Mouse (Mus musculus): Measurements from ENCODE around the gene Ppm1l. TPM values are rescaled to one million over a fixed set of nuclear protein-coding genes. Genes with fewer than 3 reads are reported as not detected.

Ppm1l gene
- polyA plus RNA-seq, 1 experiment, result 6.8 TPM

DNA sequence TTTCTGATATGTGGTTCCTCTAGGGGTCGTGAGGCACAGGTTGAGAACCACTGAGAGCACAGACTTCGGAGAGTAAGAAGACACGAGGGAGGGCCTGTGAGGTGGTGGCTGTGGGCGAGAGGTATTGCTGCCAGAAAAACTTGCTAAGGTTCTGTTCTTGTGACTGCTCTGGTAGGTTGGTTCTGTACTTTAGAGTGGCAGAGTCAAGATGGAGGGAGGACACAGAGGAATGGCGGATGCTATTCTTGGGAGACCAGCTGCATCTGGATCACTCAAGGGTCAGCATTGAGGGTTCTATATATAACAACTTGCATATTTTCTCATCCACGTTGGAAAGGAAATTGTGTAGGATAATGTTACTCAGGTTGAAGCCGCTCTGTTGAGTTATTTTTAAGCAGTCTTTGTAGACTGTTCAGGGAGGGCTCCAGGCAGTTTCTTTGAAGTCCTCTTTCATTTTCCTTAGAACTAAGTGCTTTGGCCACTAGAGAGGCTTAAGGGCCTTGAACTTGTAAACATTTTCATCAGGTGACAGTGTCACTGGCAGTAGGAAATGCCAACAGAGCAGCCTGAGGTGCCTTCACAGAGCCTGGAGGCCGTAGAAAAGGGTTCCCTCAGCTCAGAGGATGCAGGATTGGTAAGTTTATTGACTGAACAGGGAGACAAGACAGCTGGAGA lies 25.7 kb downstream of the Ppm1l start:
- H3K79me2 ChIP-seq (ENCODE audit: control insufficient read depth, insufficient read depth), result no peaks in the 10 kb centered on the region
- no peak for TF ChIP-seq E2F4 (IDR thresholded peaks at IDR 0.05; ENCODE audit: insufficient read depth)
- TF ChIP-seq MYOD1 (IDR thresholded peaks at IDR 0.05; ENCODE audit: control insufficient read depth in 1 of 3, insufficient read length in 2 of 3, low read depth in 2 of 3), result peak in 1 of 3 experiments; percentile 54
- H3K4me2 ChIP-seq (ENCODE audit: low read depth), result peak overlapping the region; percentile 53
- no peak overlapping the region for H3K4me3 ChIP-seq
- no peaks in the 10 kb centered on the region for H3K36me3 ChIP-seq (ENCODE audit: control insufficient read depth, insufficient read depth)
- no peaks in the 10 kb centered on the region for H3K27me3 ChIP-seq (ENCODE audit: control insufficient read depth, insufficient read depth, insufficient read length)
- H3ac ChIP-seq (ENCODE audit: control insufficient read depth, insufficient read length), result no peak overlapping the region

DNA sequence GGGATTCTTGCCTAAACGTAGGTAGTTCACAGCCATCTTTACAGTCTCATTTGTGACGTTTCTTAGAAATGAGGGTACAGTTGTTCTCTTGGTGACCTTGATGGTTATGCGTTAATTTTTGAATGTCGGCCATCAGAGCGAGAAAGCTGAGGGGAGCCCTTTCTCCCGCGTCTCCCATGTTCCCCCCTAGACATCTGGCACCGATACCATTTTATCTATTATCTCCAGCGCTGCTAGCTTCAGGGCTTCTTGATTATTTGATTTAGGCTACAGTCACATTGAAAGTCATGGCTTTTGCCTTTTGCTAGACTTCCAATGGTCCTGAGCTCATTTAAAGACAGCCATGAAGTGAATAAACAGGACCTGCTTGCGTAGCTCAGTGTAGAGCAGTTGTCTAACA lies 26.5 kb downstream of the Ppm1l start:
- Histone ChIP-seq H3ac (ENCODE audit: control insufficient read depth, insufficient read length) (no peak overlapping the region), H3K4me3 (no peak overlapping the region), H3K4me2 (ENCODE audit: low read depth) (peak overlapping the region; percentile 53), H3K79me2 (ENCODE audit: control insufficient read depth, insufficient read depth) (no peaks in the 10 kb centered on the region), H3K36me3 (ENCODE audit: control insufficient read depth, insufficient read depth) (no peaks in the 10 kb centered on the region), H3K27me3 (ENCODE audit: control insufficient read depth, insufficient read depth, insufficient read length) (no peaks in the 10 kb centered on the region)
- TF ChIP-seq TCF3 (IDR thresholded peaks at IDR 0.05; ENCODE audit: insufficient read length, low read depth), result no peak

DNA sequence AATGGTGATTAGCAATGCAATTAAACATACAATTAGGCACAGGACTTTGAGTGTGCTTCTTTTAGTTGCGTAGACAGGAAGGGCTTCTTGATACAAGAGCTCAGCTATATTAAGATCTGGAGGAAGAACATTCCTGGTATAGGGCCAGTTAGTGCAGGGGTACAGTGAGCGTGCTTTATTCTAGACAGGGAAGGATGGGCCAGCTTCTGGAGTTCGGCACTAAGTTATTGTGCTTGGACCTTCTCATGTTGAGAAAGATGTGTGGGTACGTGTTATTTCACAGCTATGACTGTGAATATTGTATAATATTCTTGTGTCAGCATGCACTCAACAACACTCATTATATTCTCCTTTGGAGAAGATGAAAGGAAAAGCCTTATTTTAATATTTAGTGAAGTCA lies 29.9 kb downstream of the Ppm1l start:
- no peak overlapping the region for H3K4me3 ChIP-seq
- no peak overlapping the region for H3ac ChIP-seq (ENCODE audit: control insufficient read depth, insufficient read length)
- no peaks in the 10 kb centered on the region for H3K27me3 ChIP-seq (ENCODE audit: control insufficient read depth, insufficient read depth, insufficient read length)
- no peak overlapping the region for H3K4me2 ChIP-seq (ENCODE audit: low read depth)
- TF ChIP-seq MAX (IDR thresholded peaks at IDR 0.05; ENCODE audit: low read depth) (no peak), POLR2A (IDR thresholded peaks at IDR 0.05; ENCODE audit: insufficient read length, low read depth) (no peak), REST (IDR thresholded peaks at IDR 0.05; ENCODE audit: insufficient read depth, insufficient read length) (no peak), E2F4 (IDR thresholded peaks at IDR 0.05; ENCODE audit: insufficient read depth) (no peak), TCF12 (IDR thresholded peaks at IDR 0.05; ENCODE audit: insufficient read depth, poor library complexity, severe bottlenecking) (no peak), SRF (IDR thresholded peaks at IDR 0.05; ENCODE audit: control insufficient read depth, insufficient read length, low read depth) (no peak), POLR2AphosphoS2 (IDR thresholded peaks at IDR 0.05; ENCODE audit: insufficient read length, low read depth) (no peak), MYOD1 (IDR thresholded peaks at IDR 0.05; ENCODE audit: control insufficient read depth in 1 of 3, insufficient read length in 2 of 3, low read depth in 2 of 3) (no peak), USF1 (IDR thresholded peaks at IDR 0.05; ENCODE audit: low read depth) (no peak), TCF3 (IDR thresholded peaks at IDR 0.05; ENCODE audit: insufficient read length, low read depth) (no peak), MYOG (IDR thresholded peaks at IDR 0.05; ENCODE audit: control insufficient read depth in 1 of 3, insufficient read depth in 1 of 3, insufficient read length in 2 of 3, low read depth in 2 of 3) (no peak), CEBPB (IDR thresholded peaks at IDR 0.05; ENCODE audit: insufficient read depth, poor library complexity, severe bottlenecking) (no peak)
- H3K79me2 ChIP-seq (ENCODE audit: control insufficient read depth, insufficient read depth), result no peaks in the 10 kb centered on the region
- H3K36me3 ChIP-seq (ENCODE audit: control insufficient read depth, insufficient read depth), result no peaks in the 10 kb centered on the region

DNA sequence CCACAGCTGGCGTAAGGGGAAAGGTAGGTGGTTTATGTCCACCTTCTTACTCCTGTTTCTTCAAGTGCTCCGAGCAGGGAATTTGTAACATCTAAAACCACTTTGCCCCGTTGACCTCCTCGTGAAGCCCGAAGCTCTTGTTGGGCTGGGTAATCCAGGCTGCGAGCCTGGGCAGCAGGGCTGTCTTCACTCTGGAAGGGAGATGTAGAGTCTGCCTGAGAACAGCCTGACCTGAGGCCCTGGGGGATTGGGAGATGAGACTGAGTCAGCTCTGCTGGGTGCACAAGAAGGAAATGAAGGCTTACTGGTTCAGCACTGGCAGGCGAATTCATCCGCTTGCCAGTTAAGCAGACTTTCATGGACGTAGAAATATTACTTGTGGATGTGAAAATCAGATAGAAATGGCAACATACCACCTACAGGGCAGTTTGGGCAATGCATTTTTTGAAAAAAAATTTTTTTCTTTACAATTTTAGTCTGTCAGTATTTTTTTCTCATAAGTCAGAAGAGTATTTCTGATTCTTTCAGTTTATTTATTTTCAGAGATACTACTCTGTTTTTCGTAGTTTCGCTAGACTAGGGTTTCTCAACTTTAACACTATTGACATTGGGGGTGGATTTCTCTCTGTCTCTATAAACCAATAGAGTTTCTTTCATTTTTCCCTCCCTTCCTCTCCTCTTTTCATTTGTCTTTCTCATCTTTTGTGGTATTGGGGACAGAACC lies 31.7 kb downstream of the Ppm1l start:
- Histone ChIP-seq H3K79me2 (ENCODE audit: control insufficient read depth, insufficient read depth) (no peaks in the 10 kb centered on the region), H3K36me3 (ENCODE audit: control insufficient read depth, insufficient read depth) (no peaks in the 10 kb centered on the region), H3K27me3 (ENCODE audit: control insufficient read depth, insufficient read depth, insufficient read length) (no peaks in the 10 kb centered on the region), H3K4me3 (no peak overlapping the region), H3ac (ENCODE audit: control insufficient read depth, insufficient read length) (no peak overlapping the region), H3K4me2 (ENCODE audit: low read depth) (no peak overlapping the region)
- TF ChIP-seq MYOG (IDR thresholded peaks at IDR 0.05; ENCODE audit: control insufficient read depth in 1 of 3, insufficient read depth in 1 of 3, insufficient read length in 2 of 3, low read depth in 2 of 3) (no peak), CEBPB (IDR thresholded peaks at IDR 0.05; ENCODE audit: insufficient read depth, poor library complexity, severe bottlenecking) (no peak), USF1 (IDR thresholded peaks at IDR 0.05; ENCODE audit: low read depth) (no peak), MYOD1 (IDR thresholded peaks at IDR 0.05; ENCODE audit: control insufficient read depth in 1 of 3, insufficient read length in 2 of 3, low read depth in 2 of 3) (no peak), E2F4 (IDR thresholded peaks at IDR 0.05; ENCODE audit: insufficient read depth) (no peak), REST (IDR thresholded peaks at IDR 0.05; ENCODE audit: insufficient read depth, insufficient read length) (no peak), TCF12 (IDR thresholded peaks at IDR 0.05; ENCODE audit: insufficient read depth, poor library complexity, severe bottlenecking) (no peak), TCF3 (IDR thresholded peaks at IDR 0.05; ENCODE audit: insufficient read length, low read depth) (no peak)

DNA sequence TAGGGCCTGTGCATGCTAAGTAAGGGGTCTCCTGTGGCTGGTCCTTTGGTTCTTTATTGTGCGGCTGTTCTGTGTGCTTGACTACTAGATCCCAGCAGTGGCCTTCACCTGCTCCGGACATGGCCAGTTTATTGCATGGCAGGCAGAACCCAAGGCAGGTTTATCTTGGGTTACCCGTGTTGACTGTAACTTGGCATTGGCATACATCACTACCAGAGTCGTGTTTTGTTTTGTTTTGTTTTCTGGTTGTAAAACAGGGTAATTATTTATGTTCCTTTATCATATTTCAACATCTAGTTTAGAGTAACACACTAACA lies 32.2 kb downstream of the Ppm1l start:
- no peak for TF ChIP-seq USF1 (IDR thresholded peaks at IDR 0.05; ENCODE audit: low read depth)
- TF ChIP-seq MAX (IDR thresholded peaks at IDR 0.05; ENCODE audit: low read depth), result no peak
- TF ChIP-seq TCF12 (IDR thresholded peaks at IDR 0.05; ENCODE audit: insufficient read depth, poor library complexity, severe bottlenecking), result no peak
- TF ChIP-seq TCF3 (IDR thresholded peaks at IDR 0.05; ENCODE audit: insufficient read length, low read depth), result no peak
- no peak for TF ChIP-seq MYOD1 (IDR thresholded peaks at IDR 0.05; ENCODE audit: control insufficient read depth in 1 of 3, insufficient read length in 2 of 3, low read depth in 2 of 3)
- TF ChIP-seq SRF (IDR thresholded peaks at IDR 0.05; ENCODE audit: control insufficient read depth, insufficient read length, low read depth), result no peak
- TF ChIP-seq CEBPB (IDR thresholded peaks at IDR 0.05; ENCODE audit: insufficient read depth, poor library complexity, severe bottlenecking), result no peak
- no peak for TF ChIP-seq MYOG (IDR thresholded peaks at IDR 0.05; ENCODE audit: control insufficient read depth in 1 of 3, insufficient read depth in 1 of 3, insufficient read length in 2 of 3, low read depth in 2 of 3)
- TF ChIP-seq POLR2AphosphoS2 (IDR thresholded peaks at IDR 0.05; ENCODE audit: insufficient read length, low read depth), result no peak
- TF ChIP-seq REST (IDR thresholded peaks at IDR 0.05; ENCODE audit: insufficient read depth, insufficient read length), result no peak
- TF ChIP-seq POLR2A (IDR thresholded peaks at IDR 0.05; ENCODE audit: insufficient read length, low read depth), result no peak
- TF ChIP-seq E2F4 (IDR thresholded peaks at IDR 0.05; ENCODE audit: insufficient read depth), result no peak
- no peak overlapping the region for H3K4me2 ChIP-seq (ENCODE audit: low read depth)
- no peak overlapping the region for H3K4me3 ChIP-seq
- H3K79me2 ChIP-seq (ENCODE audit: control insufficient read depth, insufficient read depth), result no peaks in the 10 kb centered on the region
- no peaks in the 10 kb centered on the region for H3K36me3 ChIP-seq (ENCODE audit: control insufficient read depth, insufficient read depth)
- H3K27me3 ChIP-seq (ENCODE audit: control insufficient read depth, insufficient read depth, insufficient read length), result no peaks in the 10 kb centered on the region
- no peak overlapping the region for H3ac ChIP-seq (ENCODE audit: control insufficient read depth, insufficient read length)

Measured in myocyte (in vitro differentiated cells).